Mouse (Mus musculus): Measurements from ENCODE around the gene Gm5108. TPM values are rescaled to one million over a fixed set of nuclear protein-coding genes. Genes with fewer than 3 reads are reported as not detected.

Gm5108 gene
- polyA plus RNA-seq, 1 experiment from 2014 or later, result 0.31 TPM

DNA sequence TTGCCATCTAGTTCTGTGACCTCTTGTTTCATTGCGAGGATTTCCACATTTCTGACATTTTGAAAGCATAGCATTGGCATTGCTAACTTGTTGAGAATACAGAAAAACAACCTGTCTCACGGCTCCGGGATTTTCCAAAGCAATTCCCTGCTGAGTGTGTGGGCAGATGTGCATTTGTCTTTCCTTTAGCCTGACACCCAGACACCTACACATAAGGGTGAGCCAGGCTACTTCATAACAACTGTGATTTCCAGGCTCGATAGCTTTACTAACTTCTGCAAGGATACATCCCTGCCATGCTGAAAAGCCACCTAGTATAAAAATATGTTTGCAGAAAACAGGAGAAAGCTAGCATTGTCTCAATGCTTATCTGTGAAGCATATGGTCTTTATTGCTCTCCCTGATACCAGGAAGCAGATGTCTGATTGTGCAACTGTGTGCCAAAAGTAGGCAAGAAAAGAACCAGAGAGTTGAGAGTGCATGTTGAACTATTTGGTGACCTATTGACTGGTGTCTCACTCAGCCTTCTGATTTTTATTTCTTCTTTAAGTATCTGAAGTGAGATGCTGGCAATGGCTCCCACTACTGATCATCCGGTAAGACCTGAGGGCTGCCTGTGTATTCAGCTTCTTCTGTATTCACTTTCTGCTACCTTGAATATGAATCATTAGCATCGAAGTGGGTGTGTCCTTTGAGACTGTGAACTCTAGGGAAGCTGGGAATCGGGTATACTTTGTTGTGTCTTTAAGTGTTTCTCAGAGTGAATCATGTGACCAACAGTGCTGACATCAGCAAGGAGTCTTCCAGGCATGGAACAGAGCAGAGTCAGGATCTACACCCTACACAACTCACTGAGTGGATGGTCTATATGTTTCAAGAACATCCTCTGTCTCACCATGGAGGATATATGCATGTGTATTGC lies 20.5 kb downstream of the Gm5108 start:
- peak overlapping the region; percentile 1; the same call in 1 of the 2 replicates for H3K27ac ChIP-seq (ENCODE audit: low read depth, low read length)
- 47% methylated on average over 7 of the region's 7 CpGs for WGBS
- peak; percentile 93 for ATAC-seq
- H3K36me3 ChIP-seq (ENCODE audit: control insufficient read depth, insufficient read depth), result no peaks in the 10 kb centered on the region
- no peaks in the 10 kb centered on the region for H3K4me1 ChIP-seq (replicated peaks; ENCODE audit: control insufficient read depth, insufficient read depth, low read length)
- no peak overlapping the region for H3K9ac ChIP-seq (ENCODE audit: low read depth, low read length)
- no peak overlapping the region for H3K4me3 ChIP-seq (ENCODE audit: low read depth, low read length)
- 0 out of 2 replicates have a peak overlapping the region, but pooled peaks have one; percentile 14 for H3K4me2 ChIP-seq (replicated peaks; ENCODE audit: low read depth)
- no peaks in the 10 kb centered on the region for H3K9me3 ChIP-seq (ENCODE audit: control insufficient read depth)
- TF ChIP-seq CTCF (IDR thresholded peaks at IDR 0.05; ENCODE audit: low read depth), result no peak
- no peaks in the 10 kb centered on the region for H3K27me3 ChIP-seq (replicated peaks; ENCODE audit: control insufficient read depth, insufficient read depth, low read length)

DNA sequence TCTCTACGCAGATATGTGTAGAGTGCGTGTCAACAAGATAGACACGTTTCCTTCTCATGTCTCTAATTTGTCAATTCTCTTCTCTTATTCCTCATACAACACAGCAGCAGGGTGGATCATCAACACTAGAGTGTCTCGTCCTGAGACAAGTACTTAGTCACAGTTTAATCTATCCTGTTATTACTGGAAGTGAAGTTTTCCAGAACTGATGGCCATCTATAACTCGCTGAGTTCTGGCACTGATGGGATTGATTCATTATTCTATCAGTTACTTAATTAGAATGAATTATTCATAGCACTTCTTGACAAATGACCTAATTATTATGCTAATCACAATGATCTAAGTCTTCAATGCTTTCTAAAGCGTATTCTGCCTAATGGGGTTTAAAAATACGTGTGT lies 28.1 kb downstream of the Gm5108 start:
- Histone ChIP-seq H3K4me2 (replicated peaks; ENCODE audit: low read depth) (no peak overlapping the region), H3K4me1 (replicated peaks; ENCODE audit: control insufficient read depth, insufficient read depth, low read length) (no peaks in the 10 kb centered on the region), H3K9ac (ENCODE audit: low read depth, low read length) (no peak overlapping the region), H3K27ac (ENCODE audit: low read depth, low read length) (no peak overlapping the region), H3K4me3 (ENCODE audit: low read depth, low read length) (no peak overlapping the region), H3K9me3 (ENCODE audit: control insufficient read depth) (no peaks in the 10 kb centered on the region), H3K36me3 (ENCODE audit: control insufficient read depth, insufficient read depth) (no peaks in the 10 kb centered on the region), H3K27me3 (replicated peaks; ENCODE audit: control insufficient read depth, insufficient read depth, low read length) (no peaks in the 10 kb centered on the region)
- no peak for TF ChIP-seq CTCF (IDR thresholded peaks at IDR 0.05; ENCODE audit: low read depth)
- no peak for ATAC-seq
- WGBS, result 83% methylated on average over 7 of the region's 7 CpGs

DNA sequence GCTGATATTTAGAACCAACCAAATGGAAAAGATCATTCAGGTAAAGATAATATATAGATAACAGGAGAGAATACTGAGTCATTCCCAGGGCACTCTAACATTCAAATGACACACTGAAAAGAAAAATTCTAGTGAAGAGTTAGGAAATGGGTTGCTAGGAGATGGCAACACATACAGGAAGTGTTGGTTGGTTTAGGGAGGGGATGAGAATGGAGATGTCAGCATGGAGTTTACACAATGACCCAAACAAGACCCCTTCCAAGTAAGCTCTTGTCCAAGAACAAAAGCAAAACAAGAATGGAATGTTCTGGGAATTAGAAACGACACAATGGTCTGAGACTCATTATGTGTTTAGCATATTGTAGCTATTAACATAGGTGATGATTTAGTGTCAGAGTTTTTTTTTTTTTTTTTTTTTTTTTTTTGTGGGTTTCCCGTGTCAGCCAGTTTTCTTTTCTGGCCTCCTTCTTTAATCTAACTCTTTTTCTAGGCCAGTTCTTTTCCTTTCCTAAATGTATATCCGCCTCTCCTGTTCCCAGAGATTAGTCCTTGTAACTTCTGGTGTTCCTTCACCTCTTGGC lies 40.6 kb downstream of the Gm5108 start:
- Histone ChIP-seq H3K4me2 (replicated peaks; ENCODE audit: low read depth) (no peak overlapping the region), H3K27ac (ENCODE audit: low read depth, low read length) (no peak overlapping the region), H3K4me3 (ENCODE audit: low read depth, low read length) (no peak overlapping the region), H3K9me3 (ENCODE audit: control insufficient read depth) (no peaks in the 10 kb centered on the region), H3K27me3 (replicated peaks; ENCODE audit: control insufficient read depth, insufficient read depth, low read length) (no peaks in the 10 kb centered on the region), H3K9ac (ENCODE audit: low read depth, low read length) (no peak overlapping the region), H3K36me3 (ENCODE audit: control insufficient read depth, insufficient read depth) (no peaks in the 10 kb centered on the region), H3K4me1 (replicated peaks; ENCODE audit: control insufficient read depth, insufficient read depth, low read length) (no peaks in the 10 kb centered on the region)
- ATAC-seq, result no peak
- TF ChIP-seq CTCF (IDR thresholded peaks at IDR 0.05; ENCODE audit: low read depth), result no peak
- 70% methylated on average over 3 of the region's 3 CpGs for WGBS

DNA sequence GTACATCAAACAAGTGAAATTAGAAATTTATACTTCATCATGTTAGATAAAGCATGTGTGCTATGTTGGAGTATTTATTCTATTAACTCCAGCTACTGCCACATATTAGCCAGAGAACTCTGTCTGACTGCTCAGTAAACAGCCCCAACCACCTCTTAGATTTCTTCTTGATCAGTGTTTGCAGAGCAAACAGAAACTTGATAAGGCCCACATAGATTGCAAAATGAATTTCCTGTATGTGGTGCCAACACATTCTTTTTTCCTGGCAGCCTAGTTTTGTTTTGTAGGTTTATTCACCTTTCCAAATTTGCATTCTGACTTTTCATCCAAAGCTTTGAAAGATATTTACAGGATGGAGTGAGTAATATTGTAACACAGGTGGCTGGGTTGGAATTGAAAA lies 49.0 kb downstream of the Gm5108 start:
- H3K9me3 ChIP-seq (ENCODE audit: control insufficient read depth), result no peaks in the 10 kb centered on the region
- H3K4me2 ChIP-seq (replicated peaks; ENCODE audit: low read depth), result no peak overlapping the region
- H3K4me3 ChIP-seq (ENCODE audit: low read depth, low read length), result no peak overlapping the region
- H3K27me3 ChIP-seq (replicated peaks; ENCODE audit: control insufficient read depth, insufficient read depth, low read length), result no peaks in the 10 kb centered on the region
- no peak for TF ChIP-seq CTCF (IDR thresholded peaks at IDR 0.05; ENCODE audit: low read depth)
- no peak overlapping the region for H3K9ac ChIP-seq (ENCODE audit: low read depth, low read length)
- H3K36me3 ChIP-seq (ENCODE audit: control insufficient read depth, insufficient read depth), result no peaks in the 10 kb centered on the region
- ATAC-seq, result peak; percentile 45; the same call in 1 of the 2 replicates
- no peaks in the 10 kb centered on the region for H3K4me1 ChIP-seq (replicated peaks; ENCODE audit: control insufficient read depth, insufficient read depth, low read length)
- no peak overlapping the region for H3K27ac ChIP-seq (ENCODE audit: low read depth, low read length)

DNA sequence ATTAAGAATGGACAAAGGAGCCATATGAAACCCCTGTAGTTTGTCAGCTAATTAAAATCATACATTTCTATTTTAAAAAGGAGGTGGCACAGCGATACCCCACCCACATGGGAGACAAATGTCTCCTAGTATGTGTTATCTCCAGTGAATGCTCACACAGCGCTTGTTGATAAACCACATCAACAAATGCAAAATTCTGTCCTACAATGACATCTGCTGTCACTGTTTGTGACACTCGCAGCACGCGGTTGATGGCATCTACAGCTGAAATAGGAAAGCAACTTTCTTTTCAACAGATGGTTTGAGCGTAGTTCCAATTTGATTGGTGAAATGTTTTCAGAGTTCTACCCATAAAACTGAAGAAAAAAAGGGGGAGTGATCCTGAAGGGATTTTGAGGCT lies 61.1 kb downstream of the Gm5108 start:
- Histone ChIP-seq H3K4me3 (ENCODE audit: low read depth, low read length) (no peak overlapping the region), H3K9me3 (ENCODE audit: control insufficient read depth) (no peaks in the 10 kb centered on the region), H3K4me1 (replicated peaks; ENCODE audit: control insufficient read depth, insufficient read depth, low read length) (no peaks in the 10 kb centered on the region), H3K36me3 (ENCODE audit: control insufficient read depth, insufficient read depth) (no peaks in the 10 kb centered on the region), H3K27me3 (replicated peaks; ENCODE audit: control insufficient read depth, insufficient read depth, low read length) (no peaks in the 10 kb centered on the region), H3K4me2 (replicated peaks; ENCODE audit: low read depth) (no peak overlapping the region), H3K9ac (ENCODE audit: low read depth, low read length) (no peak overlapping the region), H3K27ac (ENCODE audit: low read depth, low read length) (no peak overlapping the region)
- 94% methylated on average over 6 of the region's 6 CpGs for WGBS
- ATAC-seq, result no peak
- TF ChIP-seq CTCF (IDR thresholded peaks at IDR 0.05; ENCODE audit: low read depth), result no peak

DNA sequence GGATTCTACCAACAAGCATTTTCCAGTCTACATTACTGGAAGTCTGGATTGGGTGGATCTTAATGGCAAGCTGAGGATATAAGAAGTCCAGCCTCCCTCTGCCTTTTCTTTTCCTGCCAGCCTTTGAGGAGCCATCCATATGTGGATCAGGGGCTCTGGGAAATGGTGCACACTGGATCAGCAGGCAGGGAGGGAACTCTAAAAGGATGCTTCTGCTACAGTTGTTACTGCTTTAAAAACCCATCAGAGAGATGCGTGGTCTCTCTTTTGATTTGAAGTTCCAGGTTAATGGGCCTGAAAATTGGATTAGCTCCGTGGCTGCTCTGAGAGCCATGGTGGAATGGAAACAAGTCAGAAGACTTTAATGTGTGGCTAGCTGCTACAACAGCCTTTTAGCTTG lies 62.4 kb downstream of the Gm5108 start:
- Histone ChIP-seq H3K4me3 (ENCODE audit: low read depth, low read length) (no peak overlapping the region), H3K27ac (ENCODE audit: low read depth, low read length) (no peak overlapping the region), H3K4me1 (replicated peaks; ENCODE audit: control insufficient read depth, insufficient read depth, low read length) (no peaks in the 10 kb centered on the region), H3K27me3 (replicated peaks; ENCODE audit: control insufficient read depth, insufficient read depth, low read length) (no peaks in the 10 kb centered on the region), H3K36me3 (ENCODE audit: control insufficient read depth, insufficient read depth) (no peaks in the 10 kb centered on the region), H3K9ac (ENCODE audit: low read depth, low read length) (no peak overlapping the region), H3K9me3 (ENCODE audit: control insufficient read depth) (no peaks in the 10 kb centered on the region), H3K4me2 (replicated peaks; ENCODE audit: low read depth) (no peak overlapping the region)
- TF ChIP-seq CTCF (IDR thresholded peaks at IDR 0.05; ENCODE audit: low read depth), result no peak
- no peak for ATAC-seq
- WGBS, result 73% methylated on average over 2 of the region's 2 CpGs
